Mouse (Mus musculus) midbrain, embryonic 16.5 days (tissue): ENCODE results near the gene Olfr1013. TPM values are rescaled to one million over a fixed set of nuclear protein-coding genes. Genes with fewer than 3 reads are reported as not detected.

Experiments
- ATAC-seq: fragments of 200-750 bp; cut with Nextera tagmentation; 2 replicates; pipeline ENCODE4 v1.8.0; 2017; ENCODE audit warnings: moderate TSS enrichment
- H3K27ac ChIP-seq: fragments of 300-500 bp; sonication (generic); 2 replicates; pipeline ENCODE4 v1.5.1; 2014; ENCODE audit warnings: mild to moderate bottlenecking, low read length, mixed read lengths
- H3K27me3 ChIP-seq: fragments of 300-500 bp; sonication (generic); 2 replicates; pipeline ENCODE4 v1.6.1; 2014; ENCODE audit warnings: low read depth, low read length, mixed read lengths; ENCODE audit not compliant: control insufficient read depth, insufficient read depth
- H3K36me3 ChIP-seq: fragments of 300-500 bp; sonication (generic); 2 replicates; pipeline ENCODE4 v1.6.1; 2014; ENCODE audit warnings: mild to moderate bottlenecking, low read length, moderate library complexity, mixed read lengths; ENCODE audit not compliant: control insufficient read depth, insufficient read depth
- H3K4me1 ChIP-seq: fragments of 300-500 bp; sonication (generic); 2 replicates; pipeline ENCODE4 v1.6.1; 2014; ENCODE audit warnings: mild to moderate bottlenecking, low read length, mixed read lengths; ENCODE audit not compliant: control insufficient read depth, insufficient read depth
- H3K4me2 ChIP-seq: fragments of 300-500 bp; sonication (generic); 2 replicates; pipeline ENCODE4 v1.6.1; 2014; ENCODE audit warnings: mild to moderate bottlenecking, low read length, mixed read lengths
- H3K4me3 ChIP-seq: fragments of 300-500 bp; sonication (generic); 2 replicates; pipeline ENCODE4 v1.5.1; 2014; ENCODE audit warnings: low read depth, mild to moderate bottlenecking, low read length, moderate library complexity, mixed read lengths
- H3K9ac ChIP-seq: fragments of 300-500 bp; sonication (generic); 2 replicates; pipeline ENCODE4 v1.6.1; 2014; ENCODE audit warnings: low read depth, low read length, mixed read lengths
- H3K9me3 ChIP-seq: fragments of 300-500 bp; sonication (generic); replicated peaks from 2 replicates; pipeline ENCODE4 v1.6.1; 2014; ENCODE audit warnings: mild to moderate bottlenecking, low read length, mixed read lengths; ENCODE audit not compliant: control insufficient read depth, poor library complexity, severe bottlenecking
- polyA plus RNA-seq: library from polyadenylated mRNA; unstranded; fragments of >200 nt; fragmentation: Nextera tagmentation; extraction: Ambion mirVana; gene quantifications from 2 replicates; pipeline ENCODE4 v1.2.1, GENCODE M21; 2015

Gene Olfr1013
- polyA plus RNA-seq, 1 experiment from 2014 or later = not detected

GRCm38 (mm10) chr2:85818179-85818578 lies 51.3 kb downstream of the Olfr1013 start, which contains the start of gene Olfr1018:
TSS of gene Olfr1018 (plus strand) at chr2:85818479.
- Histone ChIP-seq H3K36me3 (no peaks in the 10 kb centered on the region), H3K4me2 (no peak within 1 kb of the TSS), H3K4me3 (no peak within 1 kb of the TSS), H3K27me3 (no peaks in the 10 kb centered on the region), H3K9me3 (no peaks in the 10 kb centered on the region), H3K27ac (no peak within 1 kb of the TSS), H3K9ac (no peak within 1 kb of the TSS), H3K4me1 (no peaks in the 10 kb centered on the region)
- ATAC-seq = no peak

Other genes with a start within 250 kb of the Olfr1013 start
- gene 4833423E24Rik, start 248.1 kb upstream of the Olfr1013 start, polyA plus RNA-seq = 0.26 and 0.28 TPM in 2 replicates
- not detected in 2 replicates for gene Olfr996, start 187.9 kb upstream of the Olfr1013 start, polyA plus RNA-seq
- not detected in 2 replicates for gene Olfr998, start 178.2 kb upstream of the Olfr1013 start, polyA plus RNA-seq
- gene Olfr1000, start 155.2 kb upstream of the Olfr1013 start, polyA plus RNA-seq = not detected in 2 replicates
- not detected in 2 replicates for gene Olfr1002, start 116.4 kb upstream of the Olfr1013 start, polyA plus RNA-seq
- not detected in 2 replicates for gene Olfr154, start 102.6 kb upstream of the Olfr1013 start, polyA plus RNA-seq
- not detected in 2 replicates for gene Olfr1006, start 88.3 kb upstream of the Olfr1013 start, polyA plus RNA-seq
- not detected in 2 replicates for gene Olfr1008, start 77.7 kb upstream of the Olfr1013 start, polyA plus RNA-seq
- gene Olfr1009, start 51.7 kb upstream of the Olfr1013 start, polyA plus RNA-seq = not detected in 2 replicates
- not detected in 2 replicates for gene Olfr1012, start 4.3 kb upstream of the Olfr1013 start, polyA plus RNA-seq
- gene Olfr1014, start 5.6 kb downstream of the Olfr1013 start, polyA plus RNA-seq = not detected in 2 replicates
- not detected in 2 replicates for gene Olfr1015, start 14.9 kb downstream of the Olfr1013 start, polyA plus RNA-seq
- not detected in 2 replicates for gene Olfr1016, start 35.4 kb downstream of the Olfr1013 start, polyA plus RNA-seq
- gene Olfr1018, start 51.4 kb downstream of the Olfr1013 start, polyA plus RNA-seq = not detected in 2 replicates
- not detected in 2 replicates for gene Olfr1019, start 78.4 kb downstream of the Olfr1013 start, polyA plus RNA-seq
- not detected in 2 replicates for gene Olfr1020, start 79.9 kb downstream of the Olfr1013 start, polyA plus RNA-seq
- gene Olfr1022, start 101.5 kb downstream of the Olfr1013 start, polyA plus RNA-seq = not detected in 2 replicates
- gene Olfr1023, start 118.5 kb downstream of the Olfr1013 start, polyA plus RNA-seq = not detected in 2 replicates
- not detected in 2 replicates for gene Olfr1024, start 138.0 kb downstream of the Olfr1013 start, polyA plus RNA-seq
- not detected in 2 replicates for gene Olfr1025-ps1, start 148.1 kb downstream of the Olfr1013 start, polyA plus RNA-seq
- not detected in 2 replicates for gene Olfr1026, start 154.5 kb downstream of the Olfr1013 start, polyA plus RNA-seq
- gene Olfr1028, start 183.3 kb downstream of the Olfr1013 start, polyA plus RNA-seq = not detected in 2 replicates
- gene Olfr1029, start 206.8 kb downstream of the Olfr1013 start, polyA plus RNA-seq = not detected in 2 replicates
- gene Olfr1030, start 212.2 kb downstream of the Olfr1013 start, polyA plus RNA-seq = not detected in 2 replicates
- gene Olfr1031, start 223.2 kb downstream of the Olfr1013 start, polyA plus RNA-seq = not detected in 2 replicates
- not detected in 2 replicates for gene Olfr1032, start 238.4 kb downstream of the Olfr1013 start, polyA plus RNA-seq